Mouse (Mus musculus) urinary bladder, postnatal 14 days (tissue): ENCODE measurements around the gene Nup210l.
"Not testable (repeated sequence)": the region's sequence is repeated elsewhere in the genome, so short reads cannot be mapped to it uniquely, and the experiment has no call there.

Experiments used
- DNase-seq: peaks from one replicate; pipeline ENCODE4 v3.0.0; 2021; ENCODE audit warnings: low spot score

The Nup210l gene

DNA sequence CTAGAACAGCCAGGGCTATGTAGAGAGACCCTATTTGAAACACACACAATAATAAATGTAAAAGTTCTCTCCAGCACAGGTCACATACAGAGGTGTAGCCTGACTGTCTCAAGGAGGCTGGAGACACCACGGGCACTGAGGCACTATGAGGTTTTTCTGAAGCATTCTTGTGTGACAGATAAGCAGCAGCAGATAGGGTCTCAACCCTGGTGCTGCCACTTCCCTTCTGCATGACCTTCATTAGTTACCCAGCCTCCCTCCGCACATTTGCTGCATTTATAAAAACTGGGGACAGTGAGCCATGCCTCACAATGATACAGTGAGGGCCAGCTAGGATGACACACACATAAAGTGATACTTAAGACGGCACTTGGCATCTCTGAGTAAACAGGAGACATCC is 119.0 kb downstream of the Nup210l start:
- DNase-seq: no peak

GRCm38 (mm10) chr3:90224331-90224730 is 120.4 kb downstream of the Nup210l start:
- DNase-seq: no peak

DNA sequence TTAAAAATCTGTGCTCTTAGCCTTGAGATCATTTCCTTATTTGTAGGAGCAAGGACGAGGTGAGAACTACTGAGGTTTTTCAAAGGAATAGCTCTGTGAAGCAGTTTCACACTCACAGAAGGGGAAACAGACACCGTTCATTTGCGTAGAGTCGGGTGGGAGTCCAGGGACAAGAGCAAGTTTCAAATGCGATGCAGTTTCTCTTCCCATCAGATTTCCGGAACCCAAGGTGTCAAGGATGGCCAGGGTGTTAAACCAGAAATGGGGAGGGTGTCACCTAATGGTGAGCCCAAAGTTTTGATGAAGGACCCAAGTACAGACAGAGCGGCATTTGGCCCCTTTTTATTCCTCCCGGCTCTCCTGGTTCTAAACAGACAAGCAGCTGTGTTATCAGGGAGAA is 127.1 kb downstream of the Nup210l start:
- DNase-seq: no peak

GRCm38 (mm10) chr3:90231507-90232333 is 127.8 kb downstream of the Nup210l start, which contains the start of gene Jtb:
Jtb (plus strand) TSS chr3:90231597.
- DNase-seq: peak; percentile 94

GRCm38 (mm10) chr3:90241251-90241650 is 137.3 kb downstream of the Nup210l start:
- no peak for DNase-seq

DNA sequence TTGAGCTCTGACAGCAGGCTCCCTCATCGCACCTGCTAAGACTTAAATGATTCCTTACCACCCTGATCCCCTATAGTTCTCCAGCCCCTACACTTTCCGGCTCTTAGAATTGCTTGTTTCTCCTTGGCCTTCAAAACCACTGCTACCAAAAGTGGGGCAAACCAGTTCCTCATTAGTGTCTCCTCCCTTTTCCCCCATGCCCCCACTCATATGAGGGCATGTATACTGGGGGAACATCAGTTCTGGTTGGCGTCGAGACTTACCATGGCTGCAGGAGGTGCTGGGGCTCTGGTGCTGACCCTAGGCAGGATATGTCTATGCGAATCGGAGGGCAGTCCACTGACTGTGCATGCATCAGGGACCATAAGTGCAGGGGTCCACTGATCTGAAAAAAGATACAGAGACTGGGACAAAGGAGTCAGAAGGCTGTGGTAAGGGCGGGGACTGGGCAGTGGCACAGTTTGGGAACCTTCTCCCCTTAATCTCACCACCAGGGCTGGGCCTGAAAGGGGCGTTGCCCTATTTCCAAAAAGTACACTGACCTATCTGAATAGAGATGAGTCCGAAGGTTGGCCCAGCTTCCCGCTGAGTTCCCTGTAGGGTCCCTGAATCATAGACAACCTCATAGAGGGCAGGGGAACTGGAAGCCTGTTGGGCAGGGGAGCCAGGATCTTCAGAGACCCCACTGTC is 137.9 kb downstream of the Nup210l start:
- no peak for DNase-seq

DNA sequence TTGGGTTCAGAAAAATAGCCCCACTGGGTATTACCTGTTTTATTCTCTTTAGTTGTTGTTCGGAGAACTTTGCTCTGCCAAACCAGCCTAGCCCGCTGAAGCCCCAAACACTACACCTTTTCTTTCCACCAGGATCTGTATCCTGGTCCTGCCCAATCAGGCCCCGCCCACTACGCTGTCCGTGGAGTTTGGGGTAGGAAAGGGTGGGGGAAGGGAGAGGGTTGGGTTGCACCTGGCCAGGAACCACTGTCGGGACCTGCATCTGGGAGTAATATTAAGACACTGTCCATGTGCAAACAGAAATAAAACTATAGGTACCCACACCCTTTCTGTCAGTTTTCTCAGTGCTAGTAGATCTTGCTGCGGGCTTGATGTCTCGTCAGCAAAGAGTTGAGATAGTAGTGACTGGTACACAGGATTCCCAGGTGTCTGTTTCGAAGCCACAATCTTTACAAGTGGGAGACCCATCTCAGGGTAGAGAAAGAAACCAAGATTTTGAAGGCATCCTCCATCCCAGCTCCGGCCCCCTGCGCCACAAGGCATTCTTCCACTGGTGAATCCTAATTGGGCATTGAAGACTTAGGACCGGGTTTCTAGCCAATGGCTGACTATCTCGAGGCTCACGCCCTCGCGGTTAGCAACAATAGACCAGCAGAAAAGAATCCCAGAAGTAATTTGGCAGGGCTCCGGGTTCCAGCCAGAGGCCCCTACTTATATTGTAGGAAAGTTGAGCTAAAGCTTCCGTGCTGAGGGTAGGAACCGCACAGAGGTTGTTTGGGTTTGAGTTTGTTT is 139.2 kb downstream of the Nup210l start, which contains the start of gene Creb3l4:
Gene Creb3l4, minus strand, starts transcription at position 529 of the 792 bp plus-strand sequence.
- DNase-seq: peak; percentile 47

GRCm38 (mm10) chr3:90245406-90245805 is 141.5 kb downstream of the Nup210l start:
- DNase-seq: no peak

- DNase-seq: peak; percentile 27
These were observed 143.7 kb downstream of the Nup210l start for GRCm38 (mm10) chr3:90247630-90247959.

DNA sequence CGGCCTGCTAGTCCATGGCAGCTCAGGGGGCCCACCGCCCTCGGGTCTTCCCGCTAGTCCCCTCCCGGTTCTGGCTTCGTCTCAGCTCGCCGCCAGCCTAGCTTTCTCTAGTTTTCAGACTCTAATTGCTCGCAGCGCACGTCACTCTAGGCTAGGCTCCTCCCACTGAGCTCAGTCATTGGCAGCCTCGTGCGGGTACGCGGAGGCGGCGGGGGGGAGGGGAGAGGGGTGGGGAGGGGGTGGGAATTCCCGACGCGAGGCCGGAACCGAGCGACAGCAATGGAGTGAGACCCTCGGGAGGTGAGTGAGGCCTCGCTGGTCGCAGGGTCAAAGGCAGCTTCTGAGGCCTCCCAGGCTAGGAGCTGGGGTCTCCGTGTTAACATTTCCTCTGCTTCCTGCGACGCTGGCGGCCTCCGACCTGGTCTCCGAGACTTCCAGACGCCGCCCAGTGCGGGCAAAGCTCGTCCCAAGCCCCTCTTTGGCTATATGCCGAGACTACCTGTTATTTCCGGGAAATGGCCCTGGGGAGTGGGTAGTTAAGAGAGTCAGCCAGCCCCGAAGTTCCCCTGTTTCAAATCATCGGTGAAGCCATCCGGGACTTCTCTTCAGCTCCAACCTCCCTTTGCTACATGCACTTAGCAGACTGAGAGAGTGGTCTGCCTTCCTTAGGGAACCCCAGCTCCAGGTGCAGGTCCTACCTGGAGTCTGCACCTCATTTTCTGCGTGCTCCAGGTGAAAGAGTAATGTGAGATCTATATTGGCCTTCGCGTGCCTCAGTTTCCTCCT is 144.2 kb downstream of the Nup210l start, which contains the start of gene Slc39a1:
Gene Slc39a1, plus strand, starts transcription at position 213 of the 786 bp plus-strand sequence.
- DNase-seq: peak; percentile 94

DNA sequence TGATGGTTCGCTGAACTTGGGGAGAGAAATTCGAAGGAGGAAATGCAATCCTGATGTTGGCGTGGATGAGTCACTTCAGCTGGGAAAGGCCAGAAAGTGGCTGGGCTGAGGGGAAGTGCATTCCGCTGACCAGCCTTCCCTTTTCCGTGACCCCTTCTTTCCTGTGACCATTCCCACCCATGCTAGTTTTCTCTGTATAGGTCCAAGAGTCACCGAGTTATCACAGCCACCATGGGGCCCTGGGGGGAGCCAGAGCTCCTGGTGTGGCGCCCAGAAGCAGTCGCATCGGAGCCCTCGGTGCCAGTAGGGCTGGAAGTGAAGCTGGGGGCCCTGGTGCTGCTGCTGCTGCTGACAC is 144.8 kb downstream of the Nup210l start:
- peak; percentile 41 for DNase-seq

GRCm38 (mm10) chr3:90250791-90251190 is 146.9 kb downstream of the Nup210l start:
- DNase-seq: no peak

DNA sequence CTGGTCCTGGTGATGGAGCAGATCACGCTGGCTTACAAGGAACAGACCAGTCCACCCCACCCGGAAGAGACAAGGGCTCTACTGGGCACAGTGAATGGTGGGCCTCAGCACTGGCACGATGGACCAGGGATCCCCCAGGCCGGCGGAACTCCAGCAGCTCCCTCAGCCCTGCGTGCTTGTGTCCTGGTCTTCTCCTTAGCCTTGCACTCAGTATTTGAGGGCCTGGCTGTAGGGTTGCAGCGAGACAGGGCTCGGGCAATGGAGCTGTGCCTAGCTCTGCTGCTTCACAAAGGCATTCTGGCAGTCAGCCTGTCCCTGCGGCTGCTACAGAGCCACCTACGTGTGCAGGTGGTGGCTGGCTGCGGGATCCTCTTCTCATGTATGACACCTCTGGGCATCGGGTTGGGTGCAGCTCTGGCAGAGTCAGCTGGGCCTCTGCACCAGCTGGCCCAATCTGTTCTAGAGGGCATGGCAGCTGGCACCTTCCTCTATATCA is 147.8 kb downstream of the Nup210l start:
- not testable (repeated sequence) for DNase-seq

- not testable (repeated sequence) for DNase-seq
These were observed 148.7 kb downstream of the Nup210l start for GRCm38 (mm10) chr3:90252659-90253058.

DNA sequence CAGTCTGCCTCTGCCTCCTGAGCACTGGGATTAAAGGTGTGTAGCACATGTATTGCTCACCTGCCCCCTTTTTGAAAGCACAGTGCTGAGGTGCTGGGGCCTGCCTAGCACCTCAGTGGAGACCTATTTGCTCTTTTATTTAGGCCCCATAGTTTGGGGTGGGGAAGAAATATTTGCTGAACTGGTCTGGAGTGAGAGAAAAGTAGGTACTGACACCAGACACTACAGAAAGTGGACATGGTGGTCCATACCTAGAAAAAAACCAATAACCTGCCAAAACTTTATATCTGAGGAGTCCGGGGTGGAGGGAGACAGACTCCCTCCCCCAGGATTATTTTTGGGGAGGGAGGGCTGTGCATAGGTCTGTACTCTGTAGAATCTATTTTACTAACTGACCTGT is 149.2 kb downstream of the Nup210l start:
- not testable (repeated sequence) for DNase-seq

- DNase-seq: peak; percentile 96
These were observed 149.9 kb downstream of the Nup210l start, which contains the start of gene Crtc2 for GRCm38 (mm10) chr3:90253653-90254418. Crtc2 (plus strand) TSS chr3:90254163.

- DNase-seq: no peak
These were observed 150.7 kb downstream of the Nup210l start for GRCm38 (mm10) chr3:90254419-90255193.

DNA sequence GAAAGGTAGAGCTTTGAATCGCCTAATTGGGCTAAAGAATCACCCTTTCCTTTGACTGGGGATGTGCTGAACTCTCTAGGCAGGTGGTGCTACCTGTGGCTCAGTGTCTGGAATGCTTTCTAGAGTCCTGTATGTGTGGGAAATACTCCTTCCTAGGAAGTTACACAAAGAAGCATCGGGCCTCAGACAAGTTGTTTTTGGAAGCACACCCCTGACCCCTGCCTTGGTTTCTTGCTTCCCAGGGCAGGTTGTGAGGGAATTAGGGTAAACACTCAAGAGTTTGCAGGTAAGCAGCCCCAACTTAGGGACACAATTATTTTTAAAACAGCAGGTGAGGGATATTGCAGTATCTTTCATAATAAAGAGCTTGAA is 151.2 kb downstream of the Nup210l start:
- DNase-seq: no peak

- DNase-seq: no peak
These were observed 151.9 kb downstream of the Nup210l start for GRCm38 (mm10) chr3:90255784-90256353.
